Mouse (Mus musculus): ENCODE measurements at regions not wholly inside any gene's neighbourhood (a gene's known extent, or its start where the extent isn't known, plus 50 kb on each side); places are given as distances from the start of the nearest gene placed in this dataset.

DNA sequence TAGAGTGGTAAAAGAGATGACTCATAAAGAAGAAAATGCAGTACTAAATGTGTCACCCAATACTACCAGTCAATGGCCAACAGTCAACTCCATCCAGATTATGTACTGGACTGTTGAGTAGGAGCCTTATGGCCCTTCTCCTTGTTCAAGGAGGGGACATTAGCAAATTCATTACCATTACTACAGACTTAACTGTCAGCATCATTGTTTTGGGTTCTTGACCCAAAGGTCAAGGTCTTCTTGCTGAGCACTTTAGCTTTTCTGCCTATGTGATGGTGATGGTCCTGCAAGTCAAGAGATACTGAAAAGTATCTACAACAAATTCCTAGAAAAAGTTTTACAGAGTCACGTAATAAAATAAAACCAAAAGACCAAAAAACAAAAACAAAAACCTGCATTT is 1251.4 kb downstream of the Gm37988 start:
- DNase-seq = no peak

DNA sequence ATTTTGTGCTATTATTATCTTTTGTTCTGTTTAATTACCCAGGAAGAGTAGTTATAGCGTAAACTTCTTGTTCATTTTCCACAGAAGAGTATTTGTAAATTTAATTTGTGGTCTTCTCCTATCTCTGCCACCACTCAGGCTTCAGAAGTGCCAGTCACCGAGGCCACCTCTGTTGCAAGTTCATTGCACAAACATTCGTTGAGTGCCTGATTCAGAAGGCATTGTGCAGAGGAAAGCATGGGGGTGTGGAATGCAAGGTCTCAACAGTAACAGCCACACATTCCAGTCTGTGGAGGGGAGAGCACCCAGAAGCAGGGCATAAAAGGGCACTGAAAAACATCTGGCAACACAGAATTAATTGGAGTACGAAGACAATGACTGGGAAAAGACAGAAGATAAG is 1268.9 kb downstream of the Gm37988 start:
- no peak for DNase-seq

- DNase-seq = no peak
These were observed 1274.2 kb downstream of the Gm37988 start for GRCm38 (mm10) chr1:6081876-6082275.

- no peak for DNase-seq
These were observed 1286.7 kb downstream of the Gm37988 start for GRCm38 (mm10) chr1:6094162-6094934.

DNA sequence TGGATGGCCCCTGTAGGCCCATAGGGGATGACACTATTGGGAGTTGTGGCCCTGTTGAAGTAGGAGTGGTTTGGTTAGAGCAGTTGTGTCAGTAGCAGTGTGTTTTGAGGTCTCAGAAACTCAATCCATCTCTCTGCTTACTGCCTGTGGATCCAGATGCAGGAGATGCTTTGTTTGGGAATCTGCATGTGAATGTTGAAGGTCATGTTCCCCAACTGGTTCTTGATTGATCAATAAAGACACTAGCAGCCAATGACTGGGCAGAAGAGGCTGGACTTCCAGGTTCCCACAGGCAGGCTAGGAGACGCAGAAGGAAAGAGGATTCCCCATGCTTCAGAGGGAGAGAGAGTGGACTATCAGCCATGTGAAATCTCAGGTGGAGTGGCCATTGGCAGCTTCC is 1309.9 kb downstream of the Gm37988 start:
- no peak for DNase-seq

GRCm38 (mm10) chr1:6135066-6135465 is 1327.4 kb downstream of the Gm37988 start:
- peak in 1 of 2 experiments; percentile 4 for DNase-seq

GRCm38 (mm10) chr1:6140245-6140644 is 1332.6 kb downstream of the Gm37988 start:
- DNase-seq = no peak

- DNase-seq = no peak
These were observed 1335.1 kb downstream of the Gm37988 start for GRCm38 (mm10) chr1:6142816-6143215.

DNA sequence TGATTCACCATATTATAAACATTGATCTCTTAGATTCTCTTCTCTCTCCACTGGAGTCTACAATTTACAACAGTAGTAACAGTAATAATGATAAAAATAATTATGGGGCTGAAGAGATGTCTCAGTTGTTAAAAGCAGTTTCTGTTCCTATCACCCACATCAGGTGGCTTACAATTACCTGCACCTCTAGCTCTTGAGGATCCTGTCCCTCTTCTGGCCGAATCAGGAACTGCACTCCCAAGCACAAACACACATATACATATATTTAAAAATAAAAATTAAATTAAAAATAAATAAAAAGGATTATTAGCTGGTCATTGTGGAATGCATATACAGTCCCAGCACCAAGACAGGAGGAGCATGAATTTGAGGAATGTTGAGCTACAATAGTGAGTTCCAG is 1336.2 kb downstream of the Gm37988 start:
- DNase-seq = no peak

GRCm38 (mm10) chr1:6152436-6152835 is 1344.7 kb downstream of the Gm37988 start:
- DNase-seq = no peak
